Mouse (Mus musculus) gonadal fat pad, adult 2 months (tissue): ENCODE results near the gene Cyp4f39. TPM values are rescaled to one million over a fixed set of nuclear protein-coding genes. Genes with fewer than 3 reads are reported as not detected.

Source experiments
- DNase-seq: peaks from one replicate; pipeline ENCODE4 v3.0.0-alpha.2; 2012; ENCODE audit warnings: low read depth
- polyA plus RNA-seq: library from polyadenylated mRNA; depleted of rRNA; stranded (reverse); fragments of >200 nt; gene quantifications from 2 replicates; pipeline ENCODE4 v1.2.3, GENCODE M21; 2012; rRNA removed

Cyp4f39 gene
- 0.96 and 2.3 TPM in 2 replicates for polyA plus RNA-seq

DNA sequence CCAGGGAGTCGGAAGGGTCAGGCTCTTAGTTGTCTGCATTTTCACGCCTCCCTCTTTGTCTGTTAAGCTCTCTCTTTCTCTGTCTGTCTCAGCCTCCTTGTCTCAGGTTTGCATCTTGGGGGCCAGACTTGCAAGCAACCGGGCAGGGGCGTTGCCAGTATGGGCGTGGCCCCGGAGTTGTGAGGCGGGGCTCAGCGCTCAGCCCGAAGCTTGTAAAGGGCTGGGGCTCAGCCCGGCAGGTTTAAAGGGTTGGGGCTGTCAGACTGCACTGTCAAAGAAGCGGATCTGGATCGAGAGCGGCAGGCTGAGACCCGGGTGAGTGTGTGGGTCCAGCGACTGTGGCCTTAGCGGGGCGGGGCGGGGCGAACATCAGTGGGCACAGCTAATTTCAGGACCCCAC, at the start of gene Cyp4f39:
TSS of gene Cyp4f39 (plus strand) at position 242 of the 400 bp plus-strand sequence.
- DNase-seq = no peak

DNA sequence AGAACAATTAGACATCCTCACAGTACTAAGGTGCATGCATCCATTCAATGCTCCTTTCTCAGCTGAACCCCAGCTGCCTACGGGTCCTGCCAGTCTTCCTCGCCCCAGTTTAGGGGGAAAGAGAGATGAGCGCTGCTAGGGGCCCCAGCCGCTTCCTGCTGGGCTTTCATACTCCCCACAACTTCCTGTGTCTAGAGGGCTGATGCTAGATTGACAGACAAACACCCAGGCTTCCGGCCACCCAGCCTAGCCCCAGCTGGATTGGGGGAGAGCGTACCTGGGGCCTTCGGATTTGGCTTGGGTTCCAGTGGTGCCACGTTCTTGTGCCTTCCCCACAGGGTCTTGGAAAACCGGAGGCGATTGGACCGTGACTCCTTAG, 49.8 kb upstream of the Cyp4f39 start:
- DNase-seq = no peak

DNA sequence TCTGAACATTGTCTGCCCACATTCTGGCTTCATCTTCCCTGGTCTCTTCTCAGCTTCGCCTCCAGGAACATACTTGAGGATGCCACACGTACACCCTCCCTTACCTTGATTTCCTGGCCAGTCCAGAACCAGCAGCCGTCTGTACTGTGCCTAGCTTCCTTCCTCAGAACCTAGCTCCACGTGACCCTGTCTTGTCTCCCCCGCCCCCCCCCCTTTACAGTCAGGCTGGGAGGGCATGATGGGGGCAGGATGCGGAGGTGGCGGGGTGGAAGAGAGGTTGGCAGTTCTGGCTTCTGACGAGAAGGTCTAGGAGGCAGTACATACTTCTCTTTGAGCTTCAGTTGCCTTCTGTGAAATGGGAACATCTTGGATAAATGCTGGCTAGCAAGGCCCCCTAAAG, 49.1 kb upstream of the Cyp4f39 start, which contains the start of gene Rasal3:
TSS of gene Rasal3 (minus strand) at position 167 of the 400 bp plus-strand sequence.
- no peak for DNase-seq

DNA sequence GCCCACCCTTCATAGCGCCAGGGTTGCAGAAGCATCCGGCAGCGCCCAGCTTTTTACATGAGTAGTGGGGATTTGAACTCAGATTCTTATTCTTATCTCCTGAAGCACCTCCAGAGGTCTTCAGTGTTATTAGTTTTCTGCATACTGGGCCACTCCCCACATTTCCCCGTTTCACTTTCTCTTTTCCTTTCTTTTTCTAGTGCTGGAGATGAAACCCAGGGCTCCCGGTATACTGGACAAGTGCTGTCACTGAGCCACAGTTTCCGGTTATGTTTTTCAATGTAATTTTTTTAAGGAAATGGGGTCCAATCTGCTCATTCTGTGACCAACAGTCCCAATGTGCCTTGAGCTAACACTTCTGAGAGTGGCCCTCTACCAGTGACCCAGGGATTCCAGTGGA, 40.6 kb upstream of the Cyp4f39 start:
- DNase-seq = no peak

DNA sequence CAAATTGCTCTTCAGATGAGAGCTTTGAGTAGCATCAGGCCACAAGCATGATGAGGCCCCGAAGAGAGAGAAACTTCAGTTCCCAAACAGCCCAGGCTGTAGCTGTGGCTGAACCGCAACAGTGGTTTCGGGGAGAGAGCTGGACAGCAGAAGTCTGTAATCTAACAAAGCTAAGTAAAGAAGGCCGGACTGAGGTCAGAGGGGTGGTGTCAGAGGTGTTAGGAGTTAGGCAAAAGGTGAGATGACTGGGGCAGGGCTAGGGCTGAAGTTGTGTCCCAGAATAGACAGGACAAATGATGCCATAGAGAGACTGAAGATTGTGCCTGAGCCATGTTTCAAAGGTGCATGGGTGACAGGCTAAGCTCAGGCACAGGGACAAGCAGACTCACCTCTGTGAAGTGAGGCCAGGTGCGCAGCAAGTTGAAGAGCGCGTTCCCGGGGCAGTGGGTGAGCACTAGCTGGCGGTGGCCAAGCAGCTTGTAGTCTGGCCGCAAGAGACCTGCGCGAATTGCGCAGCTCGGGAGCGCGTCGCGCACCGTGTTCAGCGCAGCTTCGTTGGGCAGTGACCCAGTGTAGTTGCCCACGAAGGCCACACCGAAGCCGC, 37.0 kb upstream of the Cyp4f39 start:
- no peak for DNase-seq

DNA sequence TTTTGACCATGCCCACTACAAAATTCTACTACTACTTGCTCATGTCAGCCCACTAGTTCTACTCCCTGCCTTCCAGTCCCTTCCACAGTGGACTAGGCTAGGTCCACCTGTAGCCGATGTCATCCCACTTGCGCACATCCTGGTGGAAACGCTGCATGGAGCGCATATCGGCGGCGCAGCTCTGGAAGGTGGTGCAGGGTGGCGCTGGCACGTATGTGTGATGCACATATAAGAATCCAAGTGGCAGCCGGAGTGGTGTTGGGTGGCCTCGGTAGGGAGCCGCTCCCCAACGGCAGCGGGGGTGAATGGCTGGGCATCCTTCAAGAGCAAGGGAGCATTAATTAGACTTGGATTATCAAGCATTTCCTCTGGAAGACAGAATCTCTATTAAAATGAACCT, 35.8 kb upstream of the Cyp4f39 start:
- no peak for DNase-seq

DNA sequence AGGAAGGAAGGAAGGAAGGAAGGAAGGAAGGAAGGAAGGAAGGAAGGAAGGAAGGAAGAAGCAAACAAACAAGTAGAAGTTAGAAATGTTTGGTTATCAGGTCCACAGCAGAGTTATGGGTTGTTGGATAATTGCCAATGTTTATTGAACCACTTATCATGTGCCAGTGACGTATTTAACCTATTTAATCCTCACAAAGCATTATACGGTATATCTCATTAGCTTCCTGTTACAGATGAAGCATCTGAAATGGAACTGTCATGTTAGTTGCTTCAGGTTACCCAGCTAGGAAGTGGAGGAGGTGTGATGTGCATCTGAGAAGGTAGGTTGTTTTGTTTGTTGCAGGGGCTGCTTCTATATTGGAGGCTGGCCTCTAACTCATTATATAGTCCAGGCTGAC, 32.5 kb upstream of the Cyp4f39 start:
- no peak for DNase-seq

DNA sequence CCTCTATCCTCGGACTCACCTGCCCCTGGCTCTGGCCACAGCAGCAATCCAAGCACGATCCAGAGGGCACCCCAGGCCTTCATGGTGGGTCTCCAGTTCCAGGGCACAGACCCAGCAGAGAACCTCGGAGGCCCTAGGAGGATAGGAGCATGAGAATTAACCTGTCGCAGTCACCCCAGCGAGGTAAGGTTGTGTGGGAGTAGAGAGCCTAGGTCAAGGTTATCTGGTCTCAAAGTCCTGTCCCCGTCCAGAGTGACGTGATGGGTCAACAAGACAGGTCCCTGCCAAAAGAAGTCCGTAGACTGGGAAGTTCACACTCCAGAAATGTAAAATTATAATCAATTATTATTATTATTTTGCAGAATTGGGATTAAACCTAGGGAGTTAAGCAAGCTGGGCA, 31.7 kb upstream of the Cyp4f39 start:
- DNase-seq = no peak

DNA sequence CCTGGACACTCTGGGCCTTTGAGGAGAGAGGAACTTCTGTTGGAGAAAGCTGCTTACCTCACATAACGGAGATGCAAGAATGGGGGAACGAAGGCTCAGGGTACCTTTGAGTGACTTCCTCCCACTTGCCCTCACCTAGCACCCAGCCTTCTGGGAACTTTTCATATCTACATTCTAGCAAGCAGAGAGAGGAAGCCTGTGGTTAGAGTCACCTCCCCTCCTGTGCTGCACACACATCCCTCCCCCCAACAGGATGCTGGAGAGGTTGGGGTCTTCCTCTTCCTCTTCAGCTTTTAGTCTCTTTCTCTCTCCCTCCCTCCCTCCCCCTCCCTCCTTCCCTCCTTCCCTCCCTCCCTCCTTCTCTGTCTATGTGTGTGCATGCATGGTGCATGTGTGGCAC, 28.5 kb upstream of the Cyp4f39 start, which contains the start of gene Pglyrp2:
TSS of gene Pglyrp2 (minus strand) at position 134 of the 400 bp plus-strand sequence.
- no peak for DNase-seq

DNA sequence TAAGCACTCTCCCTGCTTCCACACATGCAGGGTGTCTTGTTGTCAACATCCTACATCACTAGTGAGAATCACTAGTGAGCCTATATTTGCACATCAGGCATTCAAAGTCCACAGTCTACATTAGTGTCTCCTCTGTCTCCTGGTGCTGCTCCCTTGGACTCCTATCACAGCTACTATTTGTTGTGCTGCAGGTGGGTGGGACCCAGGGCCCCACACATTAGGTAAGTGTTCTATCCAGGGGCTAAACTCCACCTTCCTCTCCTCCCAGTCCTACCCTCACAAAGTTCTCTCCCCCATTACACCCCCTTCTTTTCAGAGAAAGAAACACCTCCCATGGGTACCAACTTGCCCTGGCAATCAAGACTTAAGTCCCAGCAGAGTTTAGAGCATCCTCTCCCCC, 25.9 kb upstream of the Cyp4f39 start:
- no peak for DNase-seq

DNA sequence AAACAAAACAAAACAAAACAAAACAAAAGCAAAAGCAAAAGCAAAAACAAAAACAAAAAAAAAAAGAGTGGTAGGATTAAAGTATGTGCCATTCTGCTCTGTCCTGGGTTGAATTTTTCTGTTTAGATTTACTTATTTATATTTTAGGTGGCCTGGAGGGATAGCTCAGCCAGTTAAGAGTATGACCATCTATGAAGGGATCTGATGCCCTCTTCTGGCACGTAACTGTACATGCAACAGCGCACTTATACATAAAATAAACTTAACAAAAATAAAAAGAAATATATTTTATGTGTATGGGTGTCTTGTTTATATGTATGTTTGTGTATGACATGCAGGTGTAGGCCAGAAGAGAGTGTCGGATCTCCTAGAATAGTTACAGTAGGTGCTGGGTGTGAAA, 20.6 kb upstream of the Cyp4f39 start:
- no peak for DNase-seq

DNA sequence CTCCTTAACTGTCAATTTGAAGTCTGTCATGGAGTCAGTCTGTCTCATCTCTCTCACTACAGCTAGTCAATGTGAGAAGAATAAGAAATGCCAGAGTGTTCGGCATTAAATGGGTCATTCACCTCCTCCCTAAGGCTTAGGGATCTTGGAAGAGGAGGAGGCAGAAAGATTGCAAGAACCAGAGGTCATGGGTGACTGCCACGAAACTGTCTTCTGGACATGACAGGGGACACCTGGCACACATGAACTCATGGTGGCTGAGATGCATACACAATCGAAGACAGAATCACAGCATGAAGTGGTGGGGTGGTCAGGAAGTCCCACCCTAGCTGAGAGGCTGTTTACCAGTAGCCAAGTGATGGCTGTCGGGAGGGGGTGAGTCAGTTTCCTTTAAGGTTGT, 18.2 kb upstream of the Cyp4f39 start:
- DNase-seq = no peak

DNA sequence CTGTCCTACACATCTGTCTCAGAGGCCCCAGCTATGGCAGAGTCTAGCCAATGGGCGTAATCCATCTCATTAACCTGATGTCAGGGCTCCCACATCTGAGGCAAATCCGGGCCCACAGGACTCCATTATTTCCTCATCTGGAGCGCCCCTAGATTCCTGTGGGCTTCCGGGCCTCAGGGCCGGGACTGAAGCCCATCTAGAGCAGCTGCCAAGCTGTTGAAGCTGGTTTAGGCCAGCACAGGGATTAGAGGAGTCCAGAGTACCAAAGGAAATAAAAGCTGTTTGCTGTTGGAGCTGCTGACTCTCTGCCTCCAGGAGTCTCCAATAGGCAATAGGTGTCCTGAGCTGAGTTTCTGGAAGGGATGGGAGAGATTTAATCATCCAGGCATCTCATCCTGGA, 17.4 kb upstream of the Cyp4f39 start:
- no peak for DNase-seq

DNA sequence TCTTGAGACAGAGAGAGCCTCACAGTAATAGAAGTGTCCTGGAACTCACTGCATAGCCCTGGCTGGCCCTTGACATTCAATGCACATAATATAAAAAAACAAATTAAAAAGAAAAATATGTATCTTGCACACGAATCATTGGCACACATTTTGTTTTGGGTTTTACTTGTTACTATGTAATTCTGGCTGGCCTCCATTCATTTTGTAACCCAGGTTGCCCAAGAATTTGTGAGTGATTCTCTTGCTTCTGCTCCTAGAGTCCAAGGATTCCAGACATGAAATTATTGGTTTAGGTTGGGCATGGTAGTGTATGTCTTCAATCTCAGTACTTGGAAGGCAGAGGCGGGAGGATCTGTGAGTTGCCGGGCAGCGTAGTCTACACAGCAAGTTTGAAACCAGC, 15.4 kb upstream of the Cyp4f39 start:
- DNase-seq = no peak

DNA sequence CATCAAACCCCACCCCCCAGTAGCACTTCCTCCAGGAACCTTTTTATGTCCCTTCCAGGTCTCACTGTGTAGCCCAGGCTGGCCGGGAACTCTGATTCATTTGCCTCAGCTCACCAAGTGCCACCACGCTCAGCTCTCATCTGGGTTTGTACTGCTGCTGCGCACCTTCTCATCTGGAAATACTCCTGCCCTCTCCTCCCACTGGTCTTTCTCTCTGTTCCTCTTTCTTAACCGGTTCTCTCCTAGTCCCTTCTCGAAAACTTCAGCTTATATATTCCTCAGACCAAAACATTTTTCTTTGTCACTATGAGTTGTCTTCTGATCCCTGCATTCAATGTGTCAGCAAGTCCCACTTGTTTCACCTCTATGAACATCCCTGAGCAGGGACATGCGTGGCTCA, 9.3 kb upstream of the Cyp4f39 start:
- no peak for DNase-seq

DNA sequence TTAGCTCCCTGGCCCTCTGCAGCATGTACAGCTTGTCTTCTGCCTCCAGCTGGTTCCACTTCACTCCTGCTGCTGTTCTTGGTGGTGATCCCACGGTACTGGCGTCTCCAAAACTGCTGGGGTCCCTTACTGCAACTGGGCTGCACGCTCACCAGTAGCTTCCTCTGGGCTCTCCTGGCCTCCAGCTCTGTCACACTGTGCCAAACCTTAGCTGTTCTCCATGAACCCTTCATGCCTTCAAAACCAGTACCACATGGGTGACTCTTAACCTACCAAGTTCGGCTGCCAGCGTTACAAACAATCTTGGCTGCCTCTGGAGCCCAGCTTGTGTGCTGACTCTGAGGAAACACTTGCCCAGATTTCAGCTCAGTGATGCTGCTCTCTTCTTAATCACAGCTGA, 7.5 kb upstream of the Cyp4f39 start:
- DNase-seq = no peak

DNA sequence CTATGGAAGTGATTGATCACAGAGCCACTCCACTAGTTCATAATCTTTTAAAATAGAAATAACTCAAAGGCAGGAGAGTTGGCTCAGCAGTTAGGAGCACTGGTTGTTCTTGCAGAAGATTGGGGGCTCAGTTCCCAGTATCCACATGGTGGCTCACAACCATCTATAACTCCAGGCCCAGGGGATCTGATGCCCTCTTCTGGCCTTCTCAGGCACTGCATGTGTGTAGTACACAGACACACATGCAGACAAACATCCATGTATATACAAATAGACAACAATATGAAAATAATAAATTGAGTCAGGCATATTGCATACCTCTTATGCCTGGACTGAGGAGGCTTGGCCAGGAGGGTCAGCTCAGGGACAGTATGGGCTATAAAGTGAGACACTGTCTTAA, 5.3 kb upstream of the Cyp4f39 start:
- no peak for DNase-seq

DNA sequence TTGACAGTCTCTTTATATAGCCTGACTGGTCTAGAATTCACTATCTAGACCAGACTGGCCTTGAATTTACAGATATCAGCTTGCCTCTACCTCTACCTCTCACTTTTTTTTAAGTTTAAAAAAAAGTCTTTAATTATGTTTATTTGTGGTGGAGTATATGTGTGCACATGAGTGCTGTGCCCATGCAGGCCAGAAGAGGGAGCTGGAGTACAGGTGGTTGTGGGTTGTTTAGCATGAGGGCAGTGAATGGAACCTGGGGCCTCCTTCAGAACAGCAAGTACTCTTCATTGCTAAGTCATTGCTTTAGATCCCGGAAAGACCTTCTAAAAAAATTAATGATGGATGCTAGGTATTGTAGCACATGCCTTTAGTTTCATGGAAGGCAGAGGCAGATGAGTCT, 3.5 kb upstream of the Cyp4f39 start:
- DNase-seq = no peak

DNA sequence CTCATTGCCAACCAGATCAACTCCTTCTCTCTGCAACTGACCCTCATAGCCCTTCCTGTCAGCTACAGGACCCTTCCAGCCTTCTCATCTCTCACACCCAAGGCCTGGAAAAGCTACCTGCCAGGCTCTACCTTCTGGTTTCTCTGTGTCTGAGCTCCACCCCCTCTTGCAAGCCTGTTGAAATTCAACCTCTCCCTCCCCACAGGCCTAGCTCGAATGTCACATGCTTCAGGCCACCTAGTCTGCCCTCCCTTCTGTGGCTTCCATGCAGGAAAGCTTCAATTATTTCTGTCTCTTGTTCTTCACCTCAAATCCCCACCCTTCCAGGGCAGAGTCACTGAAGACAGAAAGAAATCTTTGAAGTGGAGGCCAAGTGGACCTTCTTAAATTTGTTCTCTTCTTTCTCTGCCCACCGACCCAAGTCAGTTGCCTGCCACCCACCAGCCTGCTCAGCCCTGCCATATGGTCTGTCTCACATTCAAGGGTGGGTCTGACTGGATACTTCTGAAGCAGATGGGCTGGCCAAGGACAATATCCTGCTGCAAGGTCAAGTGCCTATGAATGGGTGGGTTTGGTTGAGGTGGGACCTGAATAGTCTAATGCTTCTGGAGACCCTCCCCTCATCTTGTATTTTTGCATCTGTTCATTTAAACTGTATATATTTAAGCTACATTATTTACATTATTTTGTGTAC, 1.5 kb upstream of the Cyp4f39 start:
- no peak for DNase-seq

DNA sequence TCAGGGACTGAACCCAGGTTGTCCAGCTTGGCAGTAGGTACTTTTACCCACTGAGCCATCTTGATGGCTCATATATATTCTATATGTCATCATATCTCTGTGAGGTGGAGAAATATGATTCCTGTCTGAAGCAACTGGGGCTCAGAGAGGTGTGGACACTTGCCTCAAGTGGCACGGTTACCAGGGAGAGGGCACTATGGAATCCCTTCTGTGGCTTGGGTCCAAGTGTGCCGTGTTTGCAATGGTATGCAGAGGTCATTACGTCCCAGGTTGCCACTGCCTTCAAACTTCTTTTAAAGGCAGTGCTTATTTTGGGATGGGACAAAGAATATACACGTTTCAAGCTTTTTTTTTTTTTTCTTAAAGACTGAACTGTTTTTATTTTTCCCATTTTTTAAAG, 1.7 kb downstream of the Cyp4f39 start:
- no peak for DNase-seq

DNA sequence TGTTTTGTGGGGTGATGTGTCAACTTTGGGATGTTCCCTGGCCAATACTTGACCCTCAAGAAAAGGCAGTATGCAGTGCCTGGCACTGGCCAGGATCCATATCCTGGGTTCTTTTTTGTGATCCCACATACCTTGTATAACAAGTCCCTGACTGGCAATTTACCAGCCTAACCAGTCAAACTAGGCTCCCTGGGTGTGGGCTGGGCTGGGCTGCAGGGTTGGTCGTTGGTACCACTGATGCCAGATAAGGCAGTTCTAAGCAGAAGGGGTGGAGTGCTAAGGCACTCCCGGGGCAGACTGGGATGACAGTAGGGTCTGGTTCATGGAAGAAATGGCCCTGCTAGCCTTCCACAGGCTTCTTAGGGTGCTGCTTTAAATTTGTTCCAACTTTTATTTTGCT, 2.5 kb downstream of the Cyp4f39 start:
- DNase-seq = no peak

DNA sequence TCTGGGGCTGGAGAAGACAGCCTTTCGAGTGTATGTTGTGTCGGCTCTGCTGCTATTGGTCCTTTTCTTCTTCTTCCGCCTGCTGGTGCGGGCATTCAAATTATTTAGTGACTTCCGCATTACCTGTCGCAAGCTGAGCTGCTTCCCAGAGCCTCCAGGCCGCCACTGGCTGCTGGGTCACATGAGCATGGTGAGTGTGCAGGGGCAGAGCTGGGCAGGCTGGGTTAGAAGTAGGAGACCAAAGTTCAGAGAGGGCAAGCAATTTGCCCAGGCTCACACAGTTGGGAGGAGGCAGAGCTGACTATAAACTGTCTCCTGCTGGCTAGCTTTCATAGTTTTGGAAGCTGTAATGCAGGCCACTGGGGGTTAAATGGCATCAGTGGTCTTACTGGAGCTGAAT, 16.0 kb downstream of the Cyp4f39 start:
- no peak for DNase-seq

DNA sequence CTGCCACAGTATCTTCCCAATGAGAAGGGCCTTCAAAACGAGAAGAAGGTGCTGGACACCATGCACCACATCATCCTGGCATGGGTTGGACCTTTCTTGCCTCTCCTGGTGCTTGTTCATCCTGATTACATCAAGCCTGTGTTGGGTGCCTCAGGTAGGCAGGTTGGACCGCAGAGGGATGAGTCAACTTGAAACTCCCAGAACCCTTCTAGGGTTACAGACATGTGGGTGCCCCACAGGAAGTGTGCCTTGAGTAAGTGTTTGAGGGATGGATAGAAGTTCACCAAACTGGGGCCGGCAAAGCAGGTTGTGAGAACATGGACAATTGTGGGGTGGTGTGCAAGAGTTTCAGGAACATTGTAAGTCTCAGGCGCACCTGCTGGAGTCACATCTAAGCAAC, 18.3 kb downstream of the Cyp4f39 start:
- DNase-seq = no peak

DNA sequence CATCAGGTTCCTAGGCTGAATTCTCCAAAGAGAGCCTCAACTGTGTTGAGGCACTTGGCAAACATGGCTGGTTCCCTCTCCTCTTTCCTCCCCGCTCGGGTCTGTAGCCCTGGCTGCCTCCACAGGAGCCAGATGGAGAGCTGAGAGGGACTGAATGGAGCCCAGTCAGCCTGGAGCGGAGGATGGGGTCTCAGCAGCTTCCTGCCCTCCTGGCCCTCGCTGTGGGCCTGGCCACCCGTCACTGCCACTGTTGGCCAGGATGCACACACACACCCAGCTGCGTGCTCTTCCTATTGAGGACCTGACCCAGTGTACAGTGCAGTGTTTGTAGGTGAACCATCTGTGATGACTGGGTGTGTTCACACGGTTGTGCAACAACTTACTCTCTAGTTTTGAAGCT, 19.7 kb downstream of the Cyp4f39 start:
- DNase-seq = no peak
